Mouse (Mus musculus) megakaryocyte, embryonic 14.5 days (primary cell): Measurements from ENCODE around the gene Zfp365. TPM values are rescaled to one million over a fixed set of nuclear protein-coding genes. Genes with fewer than 3 reads are reported as not detected.
A peak's percentile ranks its signal among the peaks of the same experiment; 100 is the strongest.

Source experiments
- H3K27me3 ChIP-seq: replicated peaks from 2 replicates; pipeline ENCODE3; 2012; ENCODE audit warnings: inconsistent platforms
- H3K36me3 ChIP-seq: replicated peaks from 2 replicates; pipeline ENCODE3; 2012; ENCODE audit warnings: low read length, inconsistent platforms, mixed read lengths
- H3K4me1 ChIP-seq: 2 replicates; pipeline ENCODE4 v1.6.1; 2012; ENCODE audit warnings: inconsistent platforms
- H3K4me3 ChIP-seq: replicated peaks from 2 replicates; pipeline ENCODE3; 2012; ENCODE audit warnings: moderate library complexity, mild to moderate bottlenecking, inconsistent platforms
- H3K9me3 ChIP-seq: 2 replicates; pipeline ENCODE4 v1.6.1; 2012; ENCODE audit warnings: inconsistent platforms
- FLI1 ChIP-seq: IDR thresholded peaks from 2 replicates; pipeline ENCODE4 v1.6.1; 2012; ENCODE audit warnings: low read length, inconsistent platforms, mixed read lengths
- GATA1 ChIP-seq: IDR thresholded peaks from 3 replicates; pipeline ENCODE4 v1.6.1; 2012; ENCODE audit warnings: mixed read lengths, low read length, inconsistent platforms, borderline replicate concordance
- polyA plus RNA-seq: library from polyadenylated mRNA; stranded (reverse); fragments of >175 nt; gene quantifications from 2 replicates; pipeline ENCODE4 v1.2.3, GENCODE M21; 2012; ENCODE audit warnings: low replicate concordance; ENCODE audit not compliant: insufficient read depth

Zfp365 gene
- polyA plus RNA-seq, 1 experiment: 0.04 TPM

- no peaks in the 10 kb centered on the region for H3K27me3 ChIP-seq
- no peaks in the 10 kb centered on the region for H3K36me3 ChIP-seq
- TF ChIP-seq FLI1 (no peak), GATA1 (no peak)
- peaks cover 8% of the 10 kb centered on the region; the same call in 1 of the 2 replicates for H3K9me3 ChIP-seq
- no peaks in the 10 kb centered on the region for H3K4me1 ChIP-seq
- H3K4me3 ChIP-seq: no peak overlapping the region
These were observed 21.3 kb downstream of the Zfp365 start for GRCm38 (mm10) chr10:67891126-67891525.

GRCm38 (mm10) chr10:67887971-67888370 lies 24.5 kb downstream of the Zfp365 start:
- TF ChIP-seq FLI1 (no peak), GATA1 (no peak)
- no peak overlapping the region for H3K4me3 ChIP-seq
- no peaks in the 10 kb centered on the region for H3K27me3 ChIP-seq
- H3K4me1 ChIP-seq: no peaks in the 10 kb centered on the region
- H3K36me3 ChIP-seq: no peaks in the 10 kb centered on the region
- H3K9me3 ChIP-seq: no peaks in the 10 kb centered on the region

- no peaks in the 10 kb centered on the region for H3K27me3 ChIP-seq
- no peaks in the 10 kb centered on the region for H3K4me1 ChIP-seq
- H3K9me3 ChIP-seq: no peaks in the 10 kb centered on the region
- no peak overlapping the region for H3K4me3 ChIP-seq
- no peak for TF ChIP-seq FLI1
- TF ChIP-seq GATA1: no peak
- no peaks in the 10 kb centered on the region for H3K36me3 ChIP-seq
These were observed 31.8 kb downstream of the Zfp365 start for GRCm38 (mm10) chr10:67880692-67881091.

- Histone ChIP-seq H3K4me3 (no peak overlapping the region), H3K4me1 (no peaks in the 10 kb centered on the region), H3K9me3 (no peaks in the 10 kb centered on the region), H3K27me3 (no peaks in the 10 kb centered on the region), H3K36me3 (no peaks in the 10 kb centered on the region)
- TF ChIP-seq GATA1: no peak
- no peak for TF ChIP-seq FLI1
These were observed 40.7 kb downstream of the Zfp365 start for GRCm38 (mm10) chr10:67871811-67872210.

GRCm38 (mm10) chr10:67868234-67868633 lies 44.2 kb downstream of the Zfp365 start:
- H3K27me3 ChIP-seq: no peaks in the 10 kb centered on the region
- H3K9me3 ChIP-seq: peaks cover 7% of the 10 kb centered on the region; the same call in 1 of the 2 replicates
- H3K36me3 ChIP-seq: no peaks in the 10 kb centered on the region
- TF ChIP-seq GATA1 (no peak), FLI1 (no peak)
- no peak overlapping the region for H3K4me3 ChIP-seq
- no peaks in the 10 kb centered on the region for H3K4me1 ChIP-seq

GRCm38 (mm10) chr10:67865841-67866240 lies 46.6 kb downstream of the Zfp365 start:
- H3K4me3 ChIP-seq: no peak overlapping the region
- peaks cover 7% of the 10 kb centered on the region; the same call in 1 of the 2 replicates for H3K9me3 ChIP-seq
- no peak for TF ChIP-seq FLI1
- no peak for TF ChIP-seq GATA1
- H3K36me3 ChIP-seq: no peaks in the 10 kb centered on the region
- peaks cover 7% of the 10 kb centered on the region; the same call in 1 of the 2 replicates for H3K4me1 ChIP-seq
- H3K27me3 ChIP-seq: no peaks in the 10 kb centered on the region

- TF ChIP-seq GATA1 (no peak), FLI1 (no peak)
- Histone ChIP-seq H3K36me3 (no peaks in the 10 kb centered on the region), H3K4me3 (no peak overlapping the region), H3K9me3 (peaks cover 7% of the 10 kb centered on the region; the same call in 1 of the 2 replicates), H3K4me1 (peaks cover 7% of the 10 kb centered on the region; the same call in 1 of the 2 replicates), H3K27me3 (no peaks in the 10 kb centered on the region)
These were observed 47.4 kb downstream of the Zfp365 start for GRCm38 (mm10) chr10:67865063-67865462.

- peaks cover 2% of the 10 kb centered on the region for H3K27me3 ChIP-seq
- no peaks in the 10 kb centered on the region for H3K36me3 ChIP-seq
- H3K4me1 ChIP-seq: peaks cover 7% of the 10 kb centered on the region; the same call in 1 of the 2 replicates
- no peak for TF ChIP-seq FLI1
- TF ChIP-seq GATA1: no peak
- H3K9me3 ChIP-seq: peaks cover 7% of the 10 kb centered on the region; the same call in 1 of the 2 replicates
- peak overlapping the region; percentile 38 for H3K4me3 ChIP-seq
These were observed 50.1 kb downstream of the Zfp365 start for GRCm38 (mm10) chr10:67862331-67862730.

GRCm38 (mm10) chr10:67858878-67859277 lies 53.6 kb downstream of the Zfp365 start:
- Histone ChIP-seq H3K36me3 (no peaks in the 10 kb centered on the region), H3K27me3 (peaks cover 6% of the 10 kb centered on the region), H3K4me1 (peaks cover 7% of the 10 kb centered on the region; the same call in 1 of the 2 replicates), H3K4me3 (no peak overlapping the region), H3K9me3 (0 out of 2 replicates have a peak, but pooled peaks cover under 1% of the 10 kb centered on the region)
- TF ChIP-seq GATA1 (no peak), FLI1 (no peak)

GRCm38 (mm10) chr10:67857561-67857906 lies 54.9 kb downstream of the Zfp365 start:
- Histone ChIP-seq H3K36me3 (no peaks in the 10 kb centered on the region), H3K4me3 (no peak overlapping the region), H3K4me1 (peaks cover 7% of the 10 kb centered on the region; the same call in 1 of the 2 replicates), H3K9me3 (no peaks in the 10 kb centered on the region), H3K27me3 (peaks cover 6% of the 10 kb centered on the region)
- TF ChIP-seq GATA1: no peak
- no peak for TF ChIP-seq FLI1
